Mouse (Mus musculus) kidney, adult 8-10 months (tissue): ENCODE measurements at regions not wholly inside any gene's neighbourhood (a gene's known extent, or its start where the extent isn't known, plus 50 kb on each side); places are given as distances from the start of the nearest gene placed in this dataset.
"Not testable (repeated sequence)": the region's sequence is repeated elsewhere in the genome, so short reads cannot be mapped to it uniquely, and the experiment has no call there.

Experiments used
- DNase-seq, 2 experiments: peaks; one replicate each; pipeline ENCODE4 v3.0.0; 2022

DNA sequence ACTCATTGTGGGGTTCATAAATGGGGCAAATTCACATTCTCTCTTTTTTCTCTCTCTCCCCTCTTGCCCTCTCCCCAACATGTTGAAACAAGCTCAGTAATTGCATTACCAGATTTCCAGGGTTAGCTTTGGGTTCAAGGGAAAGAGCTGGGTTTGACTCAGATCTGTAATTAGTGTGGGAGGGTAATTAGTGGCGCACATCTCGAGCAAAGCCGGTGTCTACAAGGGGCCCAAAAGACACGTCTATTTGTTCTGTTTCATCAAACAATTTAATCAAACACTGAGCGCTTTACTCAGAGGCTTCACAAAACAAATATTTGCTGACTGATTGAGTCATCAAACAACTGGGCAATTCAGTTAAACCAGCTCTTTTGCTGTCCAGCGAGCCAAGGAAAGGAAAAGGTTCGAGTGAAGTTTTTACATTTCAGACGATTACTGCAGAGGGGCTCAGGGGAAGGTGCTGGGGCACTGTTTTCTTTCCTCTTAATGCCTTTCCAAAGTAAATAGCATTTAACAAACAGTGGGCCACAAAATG lies 193.6 kb upstream of the Six2 start:
- no peak for DNase-seq

- DNase-seq, result no peak
These were observed 193.0 kb upstream of the Six2 start for GRCm38 (mm10) chr17:85881046-85881445.

DNA sequence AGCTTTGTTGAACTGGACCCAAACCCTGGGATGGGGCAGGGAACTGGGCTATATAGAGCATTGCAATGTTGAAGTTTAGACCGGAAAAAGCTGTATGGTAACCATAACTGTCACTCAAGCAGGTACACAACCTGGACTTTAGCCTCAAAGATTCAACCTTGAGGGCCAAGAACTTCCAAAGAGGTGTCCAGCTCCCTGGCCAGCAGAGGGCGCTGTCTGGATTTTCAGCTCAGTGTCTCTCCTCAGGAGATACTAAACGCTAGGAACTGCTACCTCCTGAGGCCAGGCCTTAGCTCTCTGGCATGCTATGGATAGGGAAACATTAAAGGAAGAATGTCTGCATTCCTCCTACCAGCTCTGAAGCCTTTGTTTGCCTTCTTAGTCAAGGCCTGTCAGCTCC lies 189.4 kb upstream of the Six2 start:
- DNase-seq, result peak in 1 of 2 experiments; percentile 41

GRCm38 (mm10) chr17:85876853-85877252 lies 188.8 kb upstream of the Six2 start:
- peak in 1 of 2 experiments; percentile 8 for DNase-seq

- DNase-seq, result peak in 1 of 2 experiments; percentile 12
These were observed 185.9 kb upstream of the Six2 start for GRCm38 (mm10) chr17:85873853-85874586.

- no peak for DNase-seq
These were observed 184.9 kb upstream of the Six2 start for GRCm38 (mm10) chr17:85872903-85873413.

DNA sequence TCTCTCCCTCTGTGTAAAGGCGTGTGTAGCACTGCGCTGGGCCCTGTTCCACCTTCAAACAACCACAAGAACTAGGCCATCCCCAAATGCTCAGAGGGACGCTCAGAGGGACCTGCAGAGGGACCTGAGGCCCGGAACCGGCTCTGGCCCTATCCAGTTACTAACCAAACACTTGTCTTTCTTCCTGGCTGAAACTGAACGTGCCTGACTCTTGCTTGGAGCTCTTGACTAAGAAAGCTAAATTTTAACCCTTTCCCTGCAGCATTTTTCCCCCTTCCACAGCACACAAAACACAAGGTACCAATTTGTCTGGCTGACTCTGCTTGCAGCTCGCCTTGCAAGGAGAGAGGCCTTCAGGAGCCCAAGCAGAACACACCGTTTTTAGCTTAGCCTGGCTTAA lies 182.3 kb upstream of the Six2 start:
- DNase-seq, result no peak

GRCm38 (mm10) chr17:85869179-85869578 lies 181.1 kb upstream of the Six2 start:
- no peak for DNase-seq

DNA sequence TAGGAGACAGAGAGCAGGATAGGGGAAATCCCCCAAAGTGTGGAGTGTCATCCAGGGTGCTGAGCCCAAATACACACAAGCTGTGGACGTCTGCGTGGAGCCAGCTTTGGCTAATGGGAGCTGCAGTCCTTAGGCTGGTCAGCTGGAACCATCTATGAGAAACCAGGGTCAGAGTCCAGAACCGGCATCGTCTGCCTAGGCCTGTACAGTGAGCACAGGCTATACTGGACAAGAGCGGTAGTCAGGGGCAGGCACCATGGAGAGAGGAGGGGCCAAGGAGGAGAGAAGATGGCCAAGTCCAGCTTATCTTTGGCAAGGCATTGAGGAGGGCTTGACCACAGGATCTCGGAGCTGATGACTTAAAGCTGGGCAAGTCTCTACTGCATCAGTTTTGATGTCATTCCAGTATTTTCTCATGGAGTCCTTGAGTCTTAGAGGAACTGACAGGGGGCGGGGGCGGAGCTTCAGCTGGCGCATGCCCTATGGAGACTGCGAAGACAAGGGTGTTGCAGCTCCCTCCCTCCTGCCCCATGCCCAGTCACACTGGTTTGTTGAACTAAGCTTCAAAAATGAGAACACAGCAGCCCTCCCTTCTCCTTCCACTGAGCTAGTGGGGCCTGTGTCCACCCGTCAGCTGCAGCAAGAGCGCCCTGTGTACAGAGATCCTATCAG lies 180.0 kb upstream of the Six2 start:
- peak; percentile 43 to 47 for DNase-seq

GRCm38 (mm10) chr17:85866581-85866980 lies 178.5 kb upstream of the Six2 start:
- DNase-seq, result no peak

GRCm38 (mm10) chr17:85865940-85866339 lies 177.9 kb upstream of the Six2 start:
- no peak for DNase-seq

DNA sequence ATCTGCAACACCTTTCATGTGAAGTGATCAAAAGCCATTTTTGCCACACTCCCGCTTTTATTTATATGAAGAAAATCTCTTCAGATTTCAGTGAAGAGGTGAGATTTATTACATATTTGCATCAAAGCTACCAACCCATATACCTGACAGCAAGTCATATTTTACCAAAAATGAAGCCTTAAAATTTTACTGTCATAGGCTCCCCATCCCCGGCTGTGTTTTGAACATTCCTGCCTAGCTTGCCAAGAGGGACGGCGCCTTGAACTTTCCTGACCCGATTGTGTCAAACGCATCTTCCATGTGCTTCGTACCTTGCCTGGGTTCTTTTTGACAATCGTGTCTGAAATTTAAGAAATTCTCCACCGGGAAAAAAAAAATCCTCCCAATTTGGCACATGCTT lies 173.3 kb upstream of the Six2 start:
- DNase-seq, result no peak

DNA sequence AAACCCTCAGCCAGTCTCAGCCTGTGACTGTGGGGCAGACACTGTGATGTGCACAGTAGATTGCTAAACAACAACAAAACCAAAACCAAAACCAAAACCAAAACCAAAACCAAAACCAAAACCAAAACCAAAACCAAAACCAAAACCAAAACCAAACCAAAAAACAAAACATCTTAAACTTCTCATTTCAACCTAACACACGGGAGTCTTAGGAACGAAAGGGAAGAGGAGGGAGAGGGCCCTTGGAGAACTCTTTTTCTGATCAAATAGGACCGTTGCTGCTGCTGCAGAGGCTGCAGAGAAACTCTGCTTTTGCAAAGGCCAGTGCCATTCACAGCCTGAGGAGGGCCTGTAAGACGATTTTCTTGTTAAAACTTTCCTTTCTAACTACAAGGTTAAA lies 172.7 kb upstream of the Six2 start:
- no peak for DNase-seq

- DNase-seq, result no peak
These were observed 172.0 kb upstream of the Six2 start for GRCm38 (mm10) chr17:85859926-85860707.

GRCm38 (mm10) chr17:85858516-85858915 lies 170.4 kb upstream of the Six2 start:
- DNase-seq, result no peak

GRCm38 (mm10) chr17:85857705-85858472 lies 169.8 kb upstream of the Six2 start:
- DNase-seq, result peak; percentile 32 to 47

DNA sequence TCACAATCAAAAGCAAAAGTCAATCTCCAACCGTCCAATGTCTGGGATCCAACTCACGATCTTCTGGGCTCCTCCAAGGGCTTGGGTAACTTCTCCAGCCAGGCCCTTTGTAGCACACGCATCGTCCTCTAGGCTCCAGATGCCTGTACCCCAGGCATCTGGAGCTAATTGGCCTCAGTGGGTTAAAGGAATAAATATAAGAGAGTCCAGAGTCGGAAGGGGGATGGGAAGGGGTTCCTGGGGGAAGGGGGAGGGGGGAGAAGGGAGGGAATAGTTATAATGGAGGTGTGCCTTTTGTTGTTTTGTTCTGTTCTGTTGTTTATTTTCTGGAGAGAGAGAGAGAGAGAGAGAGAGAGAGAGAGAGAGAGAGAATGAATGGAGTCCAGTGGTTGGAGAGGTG lies 168.8 kb upstream of the Six2 start:
- DNase-seq, result not testable (repeated sequence)

DNA sequence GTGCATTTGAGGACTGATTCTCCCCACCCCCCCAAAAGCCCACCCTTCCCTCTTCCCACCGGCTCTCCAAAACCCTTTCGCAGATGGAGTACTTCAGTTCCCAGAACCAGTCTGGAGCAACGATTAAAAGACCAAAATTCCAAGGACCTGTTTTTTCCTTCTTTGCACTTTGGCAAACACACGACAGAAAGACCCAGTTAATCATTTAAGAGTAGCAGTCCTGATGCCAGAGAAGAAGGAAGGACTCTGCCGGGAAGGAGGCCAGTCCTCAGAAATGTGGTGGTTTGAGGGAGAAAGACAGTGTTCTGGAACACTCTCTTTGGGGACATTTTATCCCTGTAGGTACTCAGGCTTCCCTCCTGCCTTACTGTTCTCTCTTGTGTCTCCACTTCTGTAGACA lies 165.1 kb upstream of the Six2 start:
- peak; percentile 36 to 60 for DNase-seq

DNA sequence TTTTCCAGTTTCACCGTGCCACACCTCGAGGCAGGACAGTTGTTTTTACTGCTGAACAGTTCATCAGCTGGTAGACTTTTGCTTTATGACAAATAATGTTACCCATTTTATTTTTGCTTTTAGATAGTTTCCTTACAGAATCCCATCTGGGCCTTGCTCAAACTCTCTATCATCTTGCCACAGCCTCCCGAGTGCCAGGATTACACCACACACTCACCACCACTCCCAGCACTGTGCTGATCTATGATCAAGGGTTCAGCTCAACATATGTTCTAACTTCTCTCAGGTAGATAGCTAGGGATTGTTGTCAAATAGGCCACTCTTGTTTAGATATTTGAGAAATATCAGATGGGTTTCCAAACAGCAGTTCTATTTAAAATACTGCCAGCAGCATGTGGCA lies 160.5 kb upstream of the Six2 start:
- no peak for DNase-seq

DNA sequence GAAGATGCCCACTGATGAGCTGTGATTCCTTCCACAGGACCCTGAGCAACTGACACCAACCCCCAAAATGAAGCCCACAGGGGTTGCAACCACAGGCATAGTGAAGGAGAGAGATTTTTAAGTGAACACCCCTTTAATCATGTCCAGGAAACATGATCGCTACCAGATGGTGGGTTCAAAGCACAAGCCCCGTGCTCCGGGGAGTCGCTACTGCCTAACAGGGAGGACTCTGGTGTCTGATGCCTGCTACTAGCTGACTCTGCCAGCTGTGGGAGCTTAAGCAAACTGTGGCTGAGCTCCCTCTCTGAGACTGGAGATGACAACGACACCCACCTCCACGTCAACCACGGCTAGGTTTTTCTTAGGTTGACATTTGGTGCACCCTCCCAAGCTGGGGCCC lies 159.7 kb upstream of the Six2 start:
- DNase-seq, result no peak

- DNase-seq, result no peak
These were observed 157.0 kb upstream of the Six2 start for GRCm38 (mm10) chr17:85845059-85845458.

GRCm38 (mm10) chr17:85844486-85844885 lies 156.4 kb upstream of the Six2 start:
- no peak for DNase-seq
